Mouse (Mus musculus): Measurements from ENCODE around the gene Hephl1. TPM values are rescaled to one million over a fixed set of nuclear protein-coding genes. Genes with fewer than 3 reads are reported as not detected.

The Hephl1 gene
- total and polyA plus RNA-seq, 2 experiments from 2014 or later = 0.05 to 0.16 TPM

DNA sequence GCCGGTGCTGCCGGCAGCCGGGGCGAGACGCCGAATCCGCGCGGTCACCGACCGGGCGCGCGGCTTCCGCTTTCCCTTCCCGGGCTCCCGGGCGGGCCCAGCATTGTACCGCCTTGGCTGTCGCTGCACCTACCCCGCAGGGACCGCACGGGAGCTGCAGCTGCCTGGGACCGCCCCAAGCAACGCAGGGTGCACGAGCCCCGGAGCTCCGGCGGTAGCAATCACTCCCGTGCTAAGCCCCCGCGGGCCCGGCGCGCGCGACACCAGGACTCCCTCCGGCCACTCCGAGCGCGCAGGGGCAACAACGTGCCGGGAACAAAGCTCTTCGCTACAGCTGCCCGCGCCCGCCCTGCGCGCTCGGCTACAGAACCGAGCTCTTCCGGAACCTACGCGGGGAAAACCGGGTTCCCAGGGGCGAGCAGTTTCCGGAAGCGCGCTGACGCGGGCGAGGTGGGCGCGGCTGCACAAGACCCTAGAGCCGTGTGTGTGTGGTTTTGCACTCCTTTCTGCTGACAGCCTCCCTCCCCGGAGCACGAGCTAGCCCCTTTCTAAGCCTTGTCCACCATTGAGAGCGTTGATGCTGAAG is 66.7 kb downstream of the Hephl1 start, which contains the start of gene Panx1:
Panx1 (minus strand) TSS at position 395 of the 586 bp plus-strand sequence.
- Histone ChIP-seq H3K27ac (ENCODE audit: low read depth, low read length) (peak within 1 kb of the TSS; percentile 93), H3K4me1 (ENCODE audit: insufficient read depth, low read length) (peaks cover 20% of the 10 kb centered on the region; the same call in 1 of the 2 replicates), H3K27me3 (ENCODE audit: insufficient read depth, low read length) (no peaks in the 10 kb centered on the region), H3K36me3 (ENCODE audit: insufficient read depth, low read length) (no peaks in the 10 kb centered on the region), H3K4me3 (ENCODE audit: low read depth, low read length) (peak within 1 kb of the TSS; percentile 88), H3K9ac (replicated peaks; ENCODE audit: low read length, poor library complexity, severe bottlenecking) (peak within 1 kb of the TSS; percentile 96), H3K4me2 (ENCODE audit: low read depth, low read length, poor library complexity, severe bottlenecking) (peak within 1 kb of the TSS; percentile 71), H3K9me3 (ENCODE audit: low read length) (no peaks in the 10 kb centered on the region)
- peak; percentile 93 for ATAC-seq (ENCODE audit: low FRiP score)
- no peak for TF ChIP-seq CTCF (IDR thresholded peaks at IDR 0.05)
- WGBS = under 1% methylated on average over 68 of the region's 68 CpGs
- DNase-seq (ENCODE audit: low spot score) = peak; percentile 92

GRCm38 (mm10) chr9:15044391-15045083 is 67.4 kb downstream of the Hephl1 start:
- no peak for TF ChIP-seq CTCF (IDR thresholded peaks at IDR 0.05)
- ATAC-seq (ENCODE audit: low FRiP score) = peak; percentile 61
- H3K27ac ChIP-seq (ENCODE audit: low read depth, low read length) = peak overlapping the region; percentile 93
- no peaks in the 10 kb centered on the region for H3K9me3 ChIP-seq (ENCODE audit: low read length)
- no peaks in the 10 kb centered on the region for H3K27me3 ChIP-seq (ENCODE audit: insufficient read depth, low read length)
- H3K4me1 ChIP-seq (ENCODE audit: insufficient read depth, low read length) = peaks cover 20% of the 10 kb centered on the region; the same call in 1 of the 2 replicates
- peak overlapping the region; percentile 88 for H3K4me3 ChIP-seq (ENCODE audit: low read depth, low read length)
- H3K4me2 ChIP-seq (ENCODE audit: low read depth, low read length, poor library complexity, severe bottlenecking) = peak overlapping the region; percentile 71
- H3K9ac ChIP-seq (replicated peaks; ENCODE audit: low read length, poor library complexity, severe bottlenecking) = peak overlapping the region; percentile 96
- under 1% methylated on average over 28 of the region's 28 CpGs for WGBS
- no peaks in the 10 kb centered on the region for H3K36me3 ChIP-seq (ENCODE audit: insufficient read depth, low read length)
- peak; percentile 35 for DNase-seq (ENCODE audit: low spot score)

DNA sequence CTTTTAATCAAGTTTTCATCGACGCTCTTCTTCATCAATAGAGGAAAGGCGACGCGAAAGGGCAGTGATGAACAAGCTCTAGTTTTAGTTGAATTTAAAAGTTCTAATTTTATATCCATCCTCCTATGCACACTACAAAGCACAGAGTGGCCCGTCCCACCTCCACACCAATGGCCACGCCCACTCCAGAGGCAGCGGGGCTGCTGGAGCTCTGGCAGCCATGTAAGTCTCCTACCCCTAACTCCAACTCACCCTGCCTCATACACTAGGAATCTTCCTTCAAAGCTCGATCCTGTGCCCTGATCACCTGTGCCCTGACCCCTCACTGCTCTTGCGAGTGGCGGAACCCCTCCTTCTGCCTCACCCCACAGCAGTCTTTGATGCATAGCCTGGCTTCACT is 70.4 kb downstream of the Hephl1 start:
- Histone ChIP-seq H3K4me3 (ENCODE audit: low read depth, low read length) (no peak overlapping the region), H3K4me1 (ENCODE audit: insufficient read depth, low read length) (peaks cover 27% of the 10 kb centered on the region; the same call in 1 of the 2 replicates), H3K9ac (replicated peaks; ENCODE audit: low read length, poor library complexity, severe bottlenecking) (no peak overlapping the region), H3K27me3 (ENCODE audit: insufficient read depth, low read length) (no peaks in the 10 kb centered on the region), H3K27ac (ENCODE audit: low read depth, low read length) (no peak overlapping the region), H3K36me3 (ENCODE audit: insufficient read depth, low read length) (no peaks in the 10 kb centered on the region), H3K9me3 (ENCODE audit: low read length) (no peaks in the 10 kb centered on the region), H3K4me2 (ENCODE audit: low read depth, low read length, poor library complexity, severe bottlenecking) (no peak overlapping the region)
- TF ChIP-seq CTCF (IDR thresholded peaks at IDR 0.05) = no peak
- WGBS = 94% methylated on average over 11 of the region's 11 CpGs
- no peak for DNase-seq (ENCODE audit: low spot score)
- no peak for ATAC-seq (ENCODE audit: low FRiP score)

DNA sequence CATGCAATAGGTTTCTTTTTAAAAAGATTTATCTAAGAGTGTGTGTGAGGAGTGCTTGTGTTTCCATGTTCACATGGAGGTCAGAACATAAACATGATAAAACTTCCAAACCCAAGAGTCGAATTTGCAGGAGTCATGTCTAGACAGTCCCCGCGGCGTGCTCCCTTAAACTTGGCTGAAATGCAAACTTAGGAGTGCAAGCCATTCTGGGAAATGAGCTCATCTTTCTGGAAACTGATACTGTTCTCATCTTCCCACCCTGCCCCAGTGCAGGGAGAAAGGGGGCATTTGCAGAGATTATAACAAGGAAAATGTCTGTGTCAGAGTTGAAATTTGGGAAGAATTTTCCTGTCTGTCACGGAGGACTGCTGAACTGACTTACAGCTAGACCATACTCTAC is 72.1 kb downstream of the Hephl1 start:
- Histone ChIP-seq H3K9me3 (ENCODE audit: low read length) (no peaks in the 10 kb centered on the region), H3K4me2 (ENCODE audit: low read depth, low read length, poor library complexity, severe bottlenecking) (no peak overlapping the region), H3K36me3 (ENCODE audit: insufficient read depth, low read length) (no peaks in the 10 kb centered on the region), H3K27me3 (ENCODE audit: insufficient read depth, low read length) (no peaks in the 10 kb centered on the region), H3K4me1 (ENCODE audit: insufficient read depth, low read length) (peaks cover 21% of the 10 kb centered on the region; the same call in 1 of the 2 replicates), H3K27ac (ENCODE audit: low read depth, low read length) (no peak overlapping the region), H3K4me3 (ENCODE audit: low read depth, low read length) (no peak overlapping the region), H3K9ac (replicated peaks; ENCODE audit: low read length, poor library complexity, severe bottlenecking) (no peak overlapping the region)
- no peak for TF ChIP-seq CTCF (IDR thresholded peaks at IDR 0.05)
- ATAC-seq (ENCODE audit: low FRiP score) (no peak), DNase-seq (ENCODE audit: low spot score) (no peak)
- 89% methylated on average over 5 of the region's 5 CpGs for WGBS

DNA sequence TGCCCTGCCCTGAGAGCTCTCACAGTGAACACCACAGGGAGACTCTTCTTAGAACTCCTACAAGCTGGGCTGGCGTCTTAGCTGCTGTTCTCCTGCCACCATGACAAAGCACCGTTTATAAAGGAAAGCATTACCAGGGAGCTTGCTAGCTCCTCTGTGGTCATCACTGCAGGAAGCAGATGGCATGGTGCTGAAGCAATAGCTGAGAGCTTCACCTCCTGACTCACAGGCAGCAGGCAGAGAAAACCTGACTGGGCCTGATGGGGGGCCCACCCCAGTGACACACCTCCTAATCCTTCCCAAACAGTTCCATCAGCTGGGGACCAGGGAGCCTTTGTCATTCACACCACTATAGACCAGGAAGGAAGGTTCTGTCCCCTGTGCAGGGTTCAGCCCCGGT is 74.2 kb downstream of the Hephl1 start:
- no peak for TF ChIP-seq CTCF (IDR thresholded peaks at IDR 0.05)

DNA sequence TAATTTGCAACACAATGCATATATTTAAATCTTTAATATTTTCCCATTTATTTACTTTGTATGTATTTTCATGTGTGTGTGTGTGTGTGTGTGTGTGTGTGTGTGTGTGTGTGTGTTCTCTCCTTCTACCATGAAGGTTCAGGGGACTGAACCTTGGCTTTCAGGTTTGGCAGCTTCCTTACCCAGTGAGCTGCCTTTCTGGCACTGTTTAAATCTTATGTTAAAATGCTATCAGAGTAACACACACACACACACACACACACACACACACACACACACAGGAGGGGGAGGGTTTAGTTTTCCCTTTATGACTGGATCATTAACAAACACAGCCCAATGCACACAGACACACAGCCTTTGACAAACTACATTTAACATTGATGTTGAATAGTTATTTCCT is 74.7 kb downstream of the Hephl1 start:
- no peak overlapping the region for H3K27ac ChIP-seq (ENCODE audit: low read depth, low read length)
- H3K9me3 ChIP-seq (ENCODE audit: low read length) = no peaks in the 10 kb centered on the region
- ATAC-seq (ENCODE audit: low FRiP score) = no peak; the same call in 1 of the 2 replicates
- DNase-seq (ENCODE audit: low spot score) = no peak
- H3K27me3 ChIP-seq (ENCODE audit: insufficient read depth, low read length) = no peaks in the 10 kb centered on the region
- H3K36me3 ChIP-seq (ENCODE audit: insufficient read depth, low read length) = 0 out of 2 replicates have a peak, but pooled peaks cover 3% of the 10 kb centered on the region
- H3K4me1 ChIP-seq (ENCODE audit: insufficient read depth, low read length) = peaks cover 11% of the 10 kb centered on the region; the same call in 1 of the 2 replicates
- no peak overlapping the region for H3K4me3 ChIP-seq (ENCODE audit: low read depth, low read length)
- TF ChIP-seq CTCF (IDR thresholded peaks at IDR 0.05) = no peak
- H3K4me2 ChIP-seq (ENCODE audit: low read depth, low read length, poor library complexity, severe bottlenecking) = no peak overlapping the region
- H3K9ac ChIP-seq (replicated peaks; ENCODE audit: low read length, poor library complexity, severe bottlenecking) = no peak overlapping the region

More for the DNA sequence above, 74.2 kb downstream of the Hephl1 start:
- no peak overlapping the region for H3K9ac ChIP-seq (replicated peaks; ENCODE audit: low read length, poor library complexity, severe bottlenecking)
- H3K4me1 ChIP-seq (ENCODE audit: insufficient read depth, low read length) = peaks cover 12% of the 10 kb centered on the region; the same call in 1 of the 2 replicates
- H3K36me3 ChIP-seq (ENCODE audit: insufficient read depth, low read length) = 0 out of 2 replicates have a peak, but pooled peaks cover 3% of the 10 kb centered on the region
- no peaks in the 10 kb centered on the region for H3K9me3 ChIP-seq (ENCODE audit: low read length)
- WGBS = 41% methylated on average over 3 of the region's 3 CpGs
- no peak overlapping the region for H3K27ac ChIP-seq (ENCODE audit: low read depth, low read length)
- no peak for DNase-seq (ENCODE audit: low spot score)
- no peak overlapping the region for H3K4me2 ChIP-seq (ENCODE audit: low read depth, low read length, poor library complexity, severe bottlenecking)
- H3K4me3 ChIP-seq (ENCODE audit: low read depth, low read length) = no peak overlapping the region
- no peaks in the 10 kb centered on the region for H3K27me3 ChIP-seq (ENCODE audit: insufficient read depth, low read length)
- peak; percentile 4; the same call in 1 of the 2 replicates for ATAC-seq (ENCODE audit: low FRiP score)

All from midbrain, postnatal 0 days (tissue).